Mouse (Mus musculus) limb, embryonic 15.5 days (tissue): ENCODE measurements around the gene Dhrs11. TPM values are rescaled to one million over a fixed set of nuclear protein-coding genes. Genes with fewer than 3 reads are reported as not detected.
"Not testable (repeated sequence)": the region's sequence is repeated elsewhere in the genome, so short reads cannot be mapped to it uniquely, and the experiment has no call there.

Experiments
- ATAC-seq: fragments of 200-750 bp; cut with Nextera tagmentation; 2 replicates; pipeline ENCODE4 v1.8.0; 2017; ENCODE audit warnings: low read depth, moderate TSS enrichment; ENCODE audit not compliant: insufficient number of reproducible peaks, low FRiP score, low TSS enrichment
- H3K27ac ChIP-seq: fragments of 300-500 bp; sonication (generic); 2 replicates; pipeline ENCODE4 v1.5.1; 2015; ENCODE audit warnings: moderate library complexity, mild to moderate bottlenecking, inconsistent platforms
- H3K27me3 ChIP-seq: fragments of 300-500 bp; sonication (generic); 2 replicates; pipeline ENCODE4 v1.6.1; 2015; ENCODE audit warnings: inconsistent platforms
- H3K36me3 ChIP-seq: fragments of 300-500 bp; sonication (generic); 2 replicates; pipeline ENCODE4 v1.6.1; 2015; ENCODE audit warnings: inconsistent platforms
- H3K4me1 ChIP-seq: fragments of 300-500 bp; sonication (generic); 2 replicates; pipeline ENCODE4 v1.6.1; 2015; ENCODE audit warnings: inconsistent platforms
- H3K4me2 ChIP-seq: fragments of 300-500 bp; sonication (generic); 2 replicates; pipeline ENCODE4 v1.6.1; 2015; ENCODE audit warnings: mild to moderate bottlenecking, inconsistent platforms
- H3K4me3 ChIP-seq: fragments of 300-500 bp; sonication (generic); 2 replicates; pipeline ENCODE4 v1.5.1; 2015; ENCODE audit warnings: mild to moderate bottlenecking, inconsistent platforms
- H3K9ac ChIP-seq: fragments of 300-500 bp; sonication (generic); 2 replicates; pipeline ENCODE4 v1.6.1; 2015; ENCODE audit warnings: inconsistent platforms
- H3K9me3 ChIP-seq: fragments of 300-500 bp; sonication (generic); 2 replicates; pipeline ENCODE4 v1.6.1; 2016; ENCODE audit warnings: inconsistent platforms
- WGBS: fragments of 180-500 bp; shearing (Covaris S2); methylation state at CpG from one replicate; pipeline ENCODE4 v1.1.7; 2015; 5-methylcytosine and 5-hydroxymethylcytosine counted together
- polyA plus RNA-seq: library from polyadenylated mRNA; unstranded; fragments of >200 nt; fragmentation: Nextera tagmentation; extraction: Ambion mirVana; gene quantifications from 2 replicates; pipeline ENCODE4 v1.2.1, GENCODE M21; 2015

Gene Dhrs11
- polyA plus RNA-seq: 12.8 and 14.3 TPM in 2 replicates

DNA sequence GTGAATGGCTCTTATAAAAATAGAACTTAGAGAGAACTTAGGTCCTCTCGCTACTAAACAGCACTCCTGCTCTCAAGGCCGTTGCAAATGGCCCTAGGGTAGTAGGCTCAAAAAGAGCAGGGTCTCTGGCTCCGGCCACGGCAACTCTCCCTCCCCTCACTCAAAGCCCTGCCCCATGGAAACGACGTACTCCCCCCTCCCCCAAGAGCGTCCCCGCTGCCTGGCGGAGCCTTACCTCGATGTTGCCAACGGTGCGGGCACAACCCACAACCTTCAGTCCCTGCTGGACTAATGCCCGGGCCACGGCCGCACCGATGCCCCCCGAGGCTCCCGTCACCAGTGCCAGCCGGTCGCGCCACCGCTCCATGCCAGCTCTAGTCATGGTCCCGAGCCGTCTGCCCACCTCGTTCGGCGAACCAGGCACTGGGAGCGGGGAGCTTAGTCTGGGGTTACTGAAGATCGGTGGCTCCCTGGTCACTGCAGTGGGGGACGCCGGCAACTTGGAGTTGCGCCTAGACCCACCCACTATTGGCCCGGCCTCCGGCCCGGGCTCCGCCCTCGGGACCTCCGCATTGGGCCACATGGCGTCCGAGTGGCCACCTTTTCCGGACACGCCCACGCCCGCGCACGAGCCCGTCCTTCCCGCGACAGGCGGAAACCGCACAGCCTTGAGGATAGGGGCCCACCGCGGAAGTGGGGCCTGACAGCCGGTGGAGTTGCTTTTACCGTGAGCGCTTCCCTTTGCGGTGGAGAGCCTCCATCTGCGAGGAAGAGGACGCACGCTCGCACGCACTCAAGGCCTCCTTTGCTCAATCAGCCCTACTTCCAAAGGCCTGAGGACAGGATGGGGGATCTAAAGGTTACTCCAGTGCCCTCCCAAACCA is at the start of gene Dhrs11:
Dhrs11 (minus strand) TSS at position 479 of the 884 bp plus-strand sequence.
- peak within 1 kb of the TSS; percentile 83 for H3K4me2 ChIP-seq
- H3K36me3 ChIP-seq: peaks cover 33% of the 10 kb centered on the region
- peak within 1 kb of the TSS; percentile 67 for H3K4me3 ChIP-seq
- WGBS: under 1% methylated on average over 62 of the region's 62 CpGs
- ATAC-seq: peak; percentile 81
- H3K9ac ChIP-seq: peak within 1 kb of the TSS; percentile 55
- H3K27ac ChIP-seq: peak within 1 kb of the TSS; percentile 87
- H3K27me3 ChIP-seq: no peaks in the 10 kb centered on the region
- no peaks in the 10 kb centered on the region for H3K9me3 ChIP-seq
- peaks cover 15% of the 10 kb centered on the region for H3K4me1 ChIP-seq

DNA sequence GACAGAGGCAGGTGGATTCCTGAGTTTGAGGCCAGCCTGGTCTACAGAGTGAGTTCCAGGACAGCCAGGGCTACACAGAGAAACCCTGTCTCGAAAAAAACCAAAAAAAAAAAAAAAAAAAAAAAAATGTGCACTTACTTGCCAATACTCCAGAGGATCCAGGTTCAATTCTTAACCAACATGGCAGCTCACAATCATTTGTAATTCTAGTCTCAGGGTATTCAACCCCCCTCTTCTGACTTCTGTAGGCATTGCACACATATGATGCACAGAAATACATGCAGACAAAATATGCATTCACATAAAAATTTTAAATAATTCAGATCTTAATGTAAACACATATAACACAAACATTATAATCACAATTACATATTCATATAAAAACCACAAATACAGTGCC is 47.2 kb upstream of the Dhrs11 start:
- H3K9me3 ChIP-seq, H3K27me3 ChIP-seq, H3K27ac ChIP-seq, H3K4me2 ChIP-seq, H3K36me3 ChIP-seq, H3K4me3 ChIP-seq, H3K9ac ChIP-seq, ATAC-seq: not testable (repeated sequence)
- WGBS: 80% methylated on average over 1 of the region's 1 CpGs
- H3K4me1 ChIP-seq: peaks cover 10% of the 10 kb centered on the region

GRCm38 (mm10) chr11:84873042-84873833 is 44.4 kb upstream of the Dhrs11 start:
- H3K4me3 ChIP-seq: no peak overlapping the region
- no peak overlapping the region for H3K9ac ChIP-seq
- whole genome bisulfite sequencing: 84% methylated on average over 1 of the region's 1 CpGs
- H3K4me2 ChIP-seq: no peak overlapping the region
- H3K27me3 ChIP-seq: no peaks in the 10 kb centered on the region
- no peaks in the 10 kb centered on the region for H3K36me3 ChIP-seq
- no peak for ATAC-seq
- peaks cover 4% of the 10 kb centered on the region; the same call in 1 of the 2 replicates for H3K4me1 ChIP-seq
- H3K27ac ChIP-seq: no peak overlapping the region
- no peaks in the 10 kb centered on the region for H3K9me3 ChIP-seq

- Histone ChIP-seq H3K4me2 (peak overlapping the region; percentile 56), H3K9ac (peak overlapping the region; percentile 90), H3K36me3 (0 out of 2 replicates have a peak, but pooled peaks cover 4% of the 10 kb centered on the region), H3K9me3 (no peaks in the 10 kb centered on the region), H3K27ac (peak overlapping the region; percentile 99), H3K4me1 (peaks cover 4% of the 10 kb centered on the region; the same call in 1 of the 2 replicates), H3K4me3 (peak overlapping the region; percentile 91), H3K27me3 (no peaks in the 10 kb centered on the region)
- 64% methylated on average over 4 of the region's 4 CpGs for WGBS
- ATAC-seq: no peak
Observed at GRCm38 (mm10) chr11:84871548-84872069, 42.8 kb upstream of the Dhrs11 start.

DNA sequence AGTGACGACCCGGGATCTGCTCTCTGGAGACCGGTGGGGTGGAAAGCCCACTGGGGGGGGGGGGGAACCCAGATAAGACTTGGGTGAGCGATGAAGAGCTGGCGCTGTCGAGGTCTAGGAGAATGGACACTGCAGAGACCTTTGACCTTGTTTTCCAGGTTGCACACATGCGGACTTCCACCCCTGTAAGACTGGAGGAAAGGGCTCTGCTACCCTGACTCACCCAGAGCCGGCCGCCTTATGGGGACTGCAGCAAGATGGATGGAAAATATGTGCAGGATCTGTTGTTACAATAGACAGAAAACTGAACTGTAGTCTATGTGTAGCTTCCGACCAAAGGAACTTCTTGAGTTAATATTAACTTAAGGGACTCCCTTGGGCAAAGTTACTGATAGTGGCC is 42.3 kb upstream of the Dhrs11 start:
- Histone ChIP-seq H3K9me3 (no peaks in the 10 kb centered on the region), H3K4me3 (peak overlapping the region; percentile 91), H3K36me3 (0 out of 2 replicates have a peak, but pooled peaks cover 4% of the 10 kb centered on the region), H3K27me3 (no peaks in the 10 kb centered on the region), H3K4me2 (peak overlapping the region; percentile 56), H3K9ac (peak overlapping the region; percentile 90), H3K4me1 (peaks cover 4% of the 10 kb centered on the region; the same call in 1 of the 2 replicates), H3K27ac (peak overlapping the region; percentile 99)
- WGBS: 2% methylated on average over 9 of the region's 10 CpGs
- 0 out of 2 replicates have a peak, but pooled peaks have one; percentile 7 for ATAC-seq

GRCm38 (mm10) chr11:84870337-84871043 is 41.7 kb upstream of the Dhrs11 start, which contains the start of gene Ggnbp2:
Gene Ggnbp2, minus strand, starts transcription at chr11:84870817.
- Histone ChIP-seq H3K9me3 (no peaks in the 10 kb centered on the region), H3K36me3 (0 out of 2 replicates have a peak, but pooled peaks cover 4% of the 10 kb centered on the region), H3K9ac (peak within 1 kb of the TSS; percentile 90), H3K27ac (peak within 1 kb of the TSS; percentile 99), H3K4me3 (peak within 1 kb of the TSS; percentile 91), H3K4me2 (peak within 1 kb of the TSS; percentile 78), H3K4me1 (peaks cover 4% of the 10 kb centered on the region; the same call in 1 of the 2 replicates), H3K27me3 (no peaks in the 10 kb centered on the region)
- under 1% methylated on average over 45 of the region's 62 CpGs for WGBS
- peak; percentile 89 for ATAC-seq

- Histone ChIP-seq H3K9me3 (no peaks in the 10 kb centered on the region), H3K9ac (peak overlapping the region; percentile 89), H3K4me2 (peak overlapping the region; percentile 78), H3K36me3 (0 out of 2 replicates have a peak, but pooled peaks cover 4% of the 10 kb centered on the region), H3K27me3 (no peaks in the 10 kb centered on the region), H3K4me1 (peaks cover 4% of the 10 kb centered on the region; the same call in 1 of the 2 replicates), H3K4me3 (peak overlapping the region; percentile 91), H3K27ac (peak overlapping the region; percentile 99)
- peak; percentile 86 for ATAC-seq
- WGBS: 0% methylated on average over 58 of the region's 61 CpGs
Observed at GRCm38 (mm10) chr11:84869537-84870232, 40.9 kb upstream of the Dhrs11 start.

DNA sequence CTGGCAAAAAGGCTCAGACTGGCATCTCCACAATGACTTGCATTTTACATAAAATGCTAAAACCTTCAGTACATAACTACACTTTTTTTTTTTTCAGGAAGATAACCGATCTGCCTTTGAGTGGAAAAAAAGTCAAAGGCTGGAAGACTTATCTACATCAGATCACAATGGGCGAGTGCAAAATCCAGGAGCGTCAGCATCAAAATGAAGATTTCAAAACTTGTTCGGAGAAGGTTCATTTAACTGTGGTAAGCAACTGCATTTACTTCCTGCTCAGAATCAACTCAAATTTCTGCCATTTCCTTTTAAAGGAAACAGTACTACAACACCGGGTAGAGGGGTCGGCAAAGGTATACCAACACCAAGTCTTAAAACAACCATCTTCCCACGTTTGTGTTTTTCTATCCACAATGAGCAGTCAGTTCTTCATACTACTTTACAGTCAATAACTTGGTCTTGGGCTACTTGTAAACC is 40.0 kb upstream of the Dhrs11 start:
- no peak for ATAC-seq
- no peaks in the 10 kb centered on the region for H3K9me3 ChIP-seq
- peaks cover 4% of the 10 kb centered on the region; the same call in 1 of the 2 replicates for H3K4me1 ChIP-seq
- WGBS: 12% methylated on average over 7 of the region's 7 CpGs
- peak overlapping the region; percentile 91 for H3K4me3 ChIP-seq
- H3K9ac ChIP-seq: peak overlapping the region; percentile 89
- H3K27me3 ChIP-seq: no peaks in the 10 kb centered on the region
- H3K36me3 ChIP-seq: 0 out of 2 replicates have a peak, but pooled peaks cover 4% of the 10 kb centered on the region
- H3K4me2 ChIP-seq: peak overlapping the region; percentile 78
- H3K27ac ChIP-seq: peak overlapping the region; percentile 99

DNA sequence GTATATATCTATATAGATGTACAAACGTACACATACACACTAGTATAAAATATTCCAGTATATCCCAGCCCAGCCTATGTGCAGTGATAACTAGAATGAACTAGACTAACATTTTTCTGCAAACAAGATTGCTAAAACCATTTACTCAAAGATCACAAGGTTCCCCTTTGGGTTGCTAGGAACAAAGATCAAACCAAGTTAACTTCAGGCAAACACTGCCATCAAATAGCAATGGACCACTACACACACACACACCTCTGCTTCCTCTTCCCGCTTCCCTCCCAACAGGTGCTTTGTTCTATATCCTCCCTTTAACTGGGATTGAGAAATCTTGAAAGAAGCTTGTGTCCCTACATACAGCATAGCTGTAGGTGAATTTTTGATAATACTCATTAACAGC is 38.8 kb upstream of the Dhrs11 start:
- Histone ChIP-seq H3K27me3 (no peaks in the 10 kb centered on the region), H3K4me2 (no peak overlapping the region), H3K4me1 (peaks cover 4% of the 10 kb centered on the region; the same call in 1 of the 2 replicates), H3K9ac (no peak overlapping the region), H3K9me3 (no peaks in the 10 kb centered on the region), H3K27ac (no peak overlapping the region), H3K36me3 (0 out of 2 replicates have a peak, but pooled peaks cover 4% of the 10 kb centered on the region), H3K4me3 (no peak overlapping the region)
- WGBS: 79% methylated on average over 2 of the region's 2 CpGs
- no peak for ATAC-seq

- H3K36me3 ChIP-seq: peaks cover 16% of the 10 kb centered on the region
- H3K4me1 ChIP-seq: peaks cover 4% of the 10 kb centered on the region; the same call in 1 of the 2 replicates
- H3K27me3 ChIP-seq: no peaks in the 10 kb centered on the region
- H3K9ac ChIP-seq: no peak overlapping the region
- no peak overlapping the region for H3K27ac ChIP-seq
- no peaks in the 10 kb centered on the region for H3K9me3 ChIP-seq
- ATAC-seq: no peak
- no peak overlapping the region for H3K4me2 ChIP-seq
- no peak overlapping the region for H3K4me3 ChIP-seq
- WGBS: 59% methylated on average over 2 of the region's 2 CpGs
Observed at GRCm38 (mm10) chr11:84865268-84865667, 36.5 kb upstream of the Dhrs11 start.
